Mouse (Mus musculus) right cerebral cortex, adult 18-20 months (tissue): Measurements from ENCODE around the gene Irf8.

Source experiments
- DNase-seq: peaks from one replicate; pipeline ENCODE4 v3.0.0; 2022; ENCODE audit warnings: mixed read lengths

Irf8 gene

DNA sequence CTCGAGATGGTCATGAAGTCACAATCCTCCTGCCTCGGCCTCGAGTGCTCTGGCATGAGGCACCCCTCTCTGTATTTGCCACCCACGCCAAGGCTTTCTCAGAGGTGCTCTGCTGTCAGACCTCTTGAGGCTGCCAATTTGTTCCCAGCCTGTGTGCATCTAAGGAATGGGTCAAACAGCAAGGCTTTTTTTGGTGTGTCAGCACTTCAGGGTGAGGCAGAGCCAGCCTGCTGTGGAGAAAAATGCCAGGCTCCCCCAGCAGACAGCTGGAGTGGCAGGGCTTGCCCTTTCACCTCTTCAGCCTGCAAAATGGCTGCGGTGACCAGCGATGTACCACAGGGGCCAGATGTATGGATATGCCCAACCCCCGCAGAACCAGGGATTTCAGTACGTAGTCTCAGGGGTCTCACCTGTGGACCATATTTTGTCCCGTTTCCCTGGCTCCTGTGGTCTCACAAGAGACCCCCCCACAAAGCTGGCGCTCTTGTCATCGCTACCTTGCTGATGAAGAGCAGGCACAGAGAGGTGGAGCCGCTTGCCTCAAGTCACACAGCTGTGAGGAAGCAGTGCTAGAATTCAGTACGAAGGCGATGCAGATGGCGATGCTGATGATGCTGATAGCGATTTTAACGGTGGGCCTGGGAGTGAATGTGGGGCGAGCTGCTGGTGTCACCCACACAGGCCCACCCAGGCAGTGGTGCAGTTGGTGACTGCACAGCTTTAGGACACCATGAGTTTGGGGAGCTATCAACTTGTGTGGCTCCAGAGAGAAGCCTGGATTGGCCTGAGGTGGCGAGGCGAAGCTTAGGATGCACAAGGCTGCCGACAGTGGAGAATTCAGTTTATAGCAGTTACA lies 15.3 kb downstream of the Irf8 start:
- no peak for DNase-seq

DNA sequence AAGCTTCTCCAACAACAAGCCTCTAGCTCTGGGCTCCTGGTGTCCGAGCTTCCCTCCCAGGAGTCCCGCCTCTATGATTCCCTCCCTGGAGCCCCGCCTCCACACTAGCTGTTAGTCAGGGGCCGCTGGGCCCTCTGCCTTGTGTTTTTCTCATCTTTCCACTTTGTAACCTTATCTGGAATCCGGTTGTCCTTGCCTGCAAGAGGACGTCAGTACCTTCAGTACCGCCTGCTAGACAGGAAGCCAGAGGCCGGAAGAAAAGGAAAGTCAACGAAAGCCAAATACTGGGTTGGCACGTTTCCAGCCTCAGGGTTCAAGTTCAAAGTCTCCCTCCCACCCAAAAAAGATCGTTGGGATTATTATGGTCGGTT lies 15.9 kb downstream of the Irf8 start:
- no peak for DNase-seq

DNA sequence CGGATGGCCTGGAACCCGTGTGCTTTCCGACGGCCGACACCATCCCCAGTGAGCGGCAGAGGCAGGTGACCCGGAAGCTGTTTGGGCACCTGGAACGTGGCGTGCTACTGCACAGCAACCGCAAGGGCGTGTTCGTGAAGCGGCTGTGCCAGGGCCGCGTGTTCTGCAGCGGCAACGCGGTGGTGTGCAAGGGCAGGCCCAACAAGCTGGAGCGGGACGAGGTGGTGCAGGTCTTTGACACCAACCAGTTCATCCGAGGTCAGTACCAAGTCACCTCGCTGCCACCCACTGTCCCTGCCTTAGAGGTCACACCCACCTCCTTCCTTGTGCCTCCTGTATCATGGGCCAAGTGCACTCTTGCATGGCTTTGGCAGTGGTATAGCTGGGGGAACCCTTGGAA lies 17.3 kb downstream of the Irf8 start:
- no peak for DNase-seq

DNA sequence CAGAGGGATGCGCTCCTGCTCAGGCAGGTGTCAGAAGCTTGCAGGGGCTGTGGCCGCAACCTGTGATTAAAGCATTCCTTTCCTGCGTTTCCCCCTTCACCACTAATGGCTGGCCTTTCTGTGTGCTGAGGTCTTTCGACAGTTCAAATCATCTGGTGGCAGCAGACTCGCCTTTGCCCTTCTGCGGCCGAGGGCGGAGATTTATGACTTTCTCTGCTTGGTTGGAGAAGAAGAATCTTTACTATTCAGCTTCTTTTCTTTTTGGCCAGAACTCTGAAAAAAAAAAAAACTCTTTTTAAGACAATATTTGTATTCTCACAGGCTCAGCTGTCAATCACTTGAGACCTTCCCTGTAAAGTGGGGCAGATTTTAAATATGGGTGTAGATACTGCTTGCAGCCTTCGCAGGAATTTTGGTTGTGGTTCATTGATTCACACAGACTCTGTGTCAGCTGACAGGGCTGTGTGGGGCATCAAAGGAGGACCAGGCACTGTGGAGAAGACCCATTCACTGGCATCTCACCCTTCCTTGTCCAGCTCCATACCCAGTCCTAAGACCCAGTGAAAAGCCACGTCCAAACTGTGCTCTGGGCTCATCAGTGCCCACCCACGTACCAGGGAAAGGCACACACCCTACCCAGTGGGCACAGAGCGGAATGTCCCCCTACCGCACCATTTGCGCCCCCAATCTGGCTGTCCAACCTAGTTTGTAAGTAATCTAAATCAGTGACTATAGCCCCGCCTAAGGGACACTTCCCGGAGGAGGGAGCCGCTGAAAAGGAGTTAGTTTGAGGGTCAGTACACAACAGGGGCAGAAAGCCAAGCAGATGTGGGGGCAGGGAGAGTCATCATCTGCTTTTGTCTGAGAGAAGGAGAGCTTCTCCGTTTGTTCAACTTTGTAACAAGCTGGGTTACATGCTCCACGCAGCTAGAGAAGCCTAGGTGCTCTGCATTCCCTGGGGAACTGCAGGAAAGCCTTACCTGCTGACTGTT lies 19.4 kb downstream of the Irf8 start:
- no peak for DNase-seq

DNA sequence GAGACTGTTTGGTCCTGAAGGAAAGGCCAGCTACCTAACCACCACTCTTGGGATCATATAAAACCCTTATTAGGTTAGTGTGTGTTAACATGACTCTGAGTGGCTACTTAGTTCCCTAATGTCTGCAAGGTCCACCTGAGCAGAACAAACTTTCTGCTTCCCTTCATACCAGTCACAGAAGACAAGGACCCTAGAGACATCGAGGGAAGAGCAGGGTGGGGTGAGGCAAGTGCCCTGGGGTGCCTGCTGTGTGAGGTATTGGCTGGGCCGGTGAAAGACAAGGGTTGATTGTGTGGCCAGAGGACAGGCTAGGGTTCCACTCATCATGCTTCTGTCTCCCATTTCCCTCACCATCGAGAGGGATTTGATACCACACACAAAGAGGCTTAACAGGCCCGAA lies 21.8 kb downstream of the Irf8 start:
- no peak for DNase-seq

DNA sequence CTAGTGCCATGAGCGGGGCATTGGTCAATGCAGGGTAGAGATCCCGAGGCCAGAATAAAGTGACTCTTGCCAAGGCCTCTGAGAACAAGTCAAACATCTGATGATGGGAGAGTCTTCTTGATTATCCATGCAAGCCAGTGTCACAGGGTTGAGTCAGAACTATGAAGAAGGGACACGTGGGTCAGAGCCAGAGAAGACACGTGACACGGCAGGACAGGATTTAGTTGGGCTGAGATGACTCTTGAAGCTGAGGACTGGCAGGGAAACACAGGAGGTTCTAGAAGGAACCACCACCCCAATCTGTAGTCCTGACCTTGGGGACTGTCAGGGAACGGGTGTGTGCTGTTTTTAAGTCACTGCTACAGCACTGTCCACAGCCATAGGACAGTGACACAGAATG lies 23.7 kb downstream of the Irf8 start:
- no peak for DNase-seq

DNA sequence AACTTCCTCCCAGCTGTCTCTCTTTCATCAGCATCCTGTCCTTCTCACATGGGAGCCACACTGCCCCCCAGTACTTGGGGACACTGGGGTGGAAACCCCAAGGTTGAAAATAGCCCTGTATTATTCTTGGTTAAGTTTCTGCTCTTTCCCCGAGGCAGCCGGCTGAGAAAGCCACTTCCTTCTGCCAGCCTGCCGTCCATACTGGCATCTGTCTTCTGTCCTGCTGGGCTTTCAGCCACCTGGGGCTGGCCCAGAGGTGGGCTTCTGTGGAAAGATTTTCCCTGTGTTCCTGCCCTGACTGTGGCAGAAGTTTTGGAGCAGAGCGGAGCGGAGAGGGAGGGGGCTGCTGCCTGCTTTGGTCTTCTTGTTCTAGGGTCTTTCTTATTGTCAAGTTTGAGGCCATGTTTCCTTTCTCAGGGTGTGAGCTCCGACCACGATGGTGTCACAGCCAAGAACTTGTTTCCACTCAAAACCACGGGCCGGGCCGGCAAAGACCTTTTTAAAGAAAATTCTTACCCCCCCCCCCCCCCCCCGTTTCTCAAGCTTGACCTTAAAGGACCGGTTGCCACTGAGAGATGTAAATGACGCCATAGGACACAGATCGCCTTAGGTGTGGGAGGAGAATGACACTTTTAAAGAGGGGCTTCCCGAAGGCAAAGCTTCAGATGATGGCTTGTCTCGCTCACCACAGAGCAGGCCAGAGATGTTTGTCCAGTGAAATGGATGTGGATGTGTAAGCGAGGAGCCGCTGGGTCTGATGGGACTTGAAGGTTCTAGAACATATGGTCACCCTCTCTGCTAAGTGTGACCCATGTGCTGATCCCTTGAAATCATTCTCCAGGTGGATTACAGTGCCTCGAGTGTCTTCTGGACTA lies 24.4 kb downstream of the Irf8 start:
- DNase-seq: no peak

DNA sequence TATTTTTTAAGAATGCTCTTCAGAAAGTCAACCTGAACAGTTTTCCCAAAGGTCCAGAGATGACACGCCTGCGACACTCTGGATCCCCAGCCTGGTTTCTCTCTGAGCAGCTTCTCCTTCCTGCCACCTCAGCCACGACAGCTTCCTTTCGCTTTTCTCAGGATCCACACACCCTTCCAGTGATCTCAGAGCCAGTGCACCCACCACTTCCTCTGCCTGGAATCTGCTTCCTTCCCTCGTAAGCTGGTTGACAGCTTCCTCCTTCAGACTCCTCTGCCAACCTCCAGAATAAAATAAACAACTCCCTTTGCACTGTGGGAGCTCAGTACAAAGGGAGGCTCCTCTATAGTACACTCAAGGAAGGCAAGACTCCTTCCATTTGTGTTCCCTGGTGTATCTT lies 27.1 kb downstream of the Irf8 start:
- peak; percentile 31 for DNase-seq

DNA sequence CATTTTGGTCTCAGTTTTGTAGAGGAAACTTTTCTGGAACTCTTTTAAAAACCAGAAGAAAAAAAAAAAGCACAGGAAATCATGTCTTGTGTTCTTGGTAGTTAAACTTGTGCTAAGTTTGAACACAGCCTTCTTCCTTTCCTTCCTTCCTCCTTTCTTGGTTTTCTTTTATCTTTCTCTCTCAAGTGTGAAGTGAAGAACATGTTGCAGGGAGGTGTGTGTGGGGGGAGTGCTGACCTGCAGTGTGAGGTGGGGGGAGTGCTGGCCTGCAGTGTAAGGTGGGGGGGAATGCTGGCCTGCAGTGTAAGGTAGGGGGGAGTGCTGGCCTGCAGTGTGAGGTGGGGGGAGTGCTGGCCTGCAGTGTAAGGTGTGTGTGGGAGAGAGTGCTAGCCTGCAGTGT lies 28.5 kb downstream of the Irf8 start:
- no peak for DNase-seq

DNA sequence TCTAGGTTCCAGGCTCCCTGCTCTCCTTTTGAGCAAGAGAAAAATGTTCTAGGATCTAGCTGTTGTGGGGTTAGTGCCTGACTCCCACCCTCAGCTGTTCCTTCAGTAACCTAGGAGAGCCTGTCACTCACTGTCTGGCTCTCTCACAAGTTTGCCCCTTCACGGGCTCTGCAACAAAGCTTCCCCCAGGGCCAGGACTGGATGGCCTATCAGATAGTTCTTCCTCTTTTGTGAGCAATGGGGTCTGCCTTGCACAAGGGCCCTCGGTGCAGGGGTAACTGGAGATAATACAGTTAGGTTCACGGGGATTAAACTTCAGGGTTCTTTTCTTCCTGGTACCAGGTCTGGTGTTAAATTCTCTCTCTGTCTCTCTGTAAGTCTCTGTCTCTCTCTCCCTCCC lies 30.5 kb downstream of the Irf8 start:
- DNase-seq: no peak

DNA sequence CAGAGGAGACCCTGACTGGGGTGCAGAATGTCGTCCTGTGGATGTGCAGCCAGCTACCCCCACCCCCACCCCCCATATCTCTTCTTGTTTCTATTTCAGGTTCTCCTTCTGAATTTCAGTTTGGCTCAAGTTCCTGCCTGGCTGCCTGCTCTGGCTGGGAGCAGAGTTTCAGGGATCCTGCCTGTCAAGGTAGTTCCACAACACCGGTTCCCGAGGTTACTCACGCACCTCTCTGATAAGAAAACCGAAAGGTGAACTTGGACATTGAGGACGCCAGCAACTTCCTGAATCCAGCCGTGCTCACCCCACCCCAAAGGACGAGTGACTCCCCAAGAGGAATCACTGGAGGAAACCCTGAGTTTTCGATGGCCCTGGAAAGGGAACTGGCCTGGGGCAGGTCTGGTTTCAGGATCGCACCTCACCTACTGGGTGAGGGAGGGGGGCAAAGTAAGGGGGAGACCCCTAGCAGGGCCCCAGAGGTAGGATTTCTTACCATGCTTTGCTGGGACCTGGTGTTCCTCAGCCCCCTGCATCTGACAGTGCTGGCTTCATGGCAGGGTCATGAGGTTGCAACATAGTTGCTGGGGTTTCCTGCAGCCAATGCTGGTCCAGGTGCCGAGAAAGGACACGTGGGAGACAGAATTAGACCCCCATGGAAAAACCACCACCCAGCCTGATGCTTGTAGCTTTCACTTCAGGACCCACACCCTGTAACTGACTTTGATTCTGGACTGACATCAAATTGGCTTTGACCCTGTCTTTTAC lies 32.5 kb downstream of the Irf8 start:
- no peak for DNase-seq

DNA sequence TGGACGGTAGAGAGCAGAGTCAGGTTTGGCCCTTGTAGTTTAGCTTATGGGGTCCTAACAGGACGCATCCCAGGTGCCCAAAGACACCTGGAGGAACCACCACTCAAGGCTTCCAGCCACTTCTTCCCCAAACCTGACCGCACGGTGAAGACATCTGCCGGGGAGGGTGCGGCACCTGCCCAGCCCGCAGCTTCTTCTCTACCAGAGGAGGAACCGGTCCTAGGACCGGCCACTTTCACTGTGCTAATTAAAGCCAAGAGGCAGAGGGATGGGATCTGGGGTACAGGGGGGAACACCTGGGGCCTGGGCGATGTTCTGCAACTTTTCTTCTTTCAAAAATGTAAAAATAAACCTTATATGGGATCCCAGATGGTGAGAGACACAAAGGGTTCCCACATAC lies 41.0 kb downstream of the Irf8 start:
- DNase-seq: no peak

DNA sequence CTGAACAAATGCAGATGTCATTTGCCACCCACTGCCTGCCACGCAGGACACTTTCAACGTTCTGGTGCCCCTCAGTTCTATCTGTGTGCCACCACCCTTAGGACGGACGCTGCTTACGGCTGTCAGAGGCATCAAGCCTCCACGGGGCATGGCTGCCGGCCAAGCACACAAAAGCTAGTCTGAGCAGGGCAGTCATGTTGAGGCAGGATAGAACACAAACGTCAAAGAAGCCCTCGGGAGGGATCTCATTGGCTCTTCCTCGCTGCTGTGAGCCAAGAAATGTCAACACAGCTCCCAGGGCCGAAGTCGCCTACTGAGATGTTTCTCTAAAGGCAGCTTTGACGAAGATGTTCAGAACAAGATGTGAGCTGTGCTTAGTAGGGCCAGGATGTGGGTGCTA lies 41.6 kb downstream of the Irf8 start:
- DNase-seq: no peak

DNA sequence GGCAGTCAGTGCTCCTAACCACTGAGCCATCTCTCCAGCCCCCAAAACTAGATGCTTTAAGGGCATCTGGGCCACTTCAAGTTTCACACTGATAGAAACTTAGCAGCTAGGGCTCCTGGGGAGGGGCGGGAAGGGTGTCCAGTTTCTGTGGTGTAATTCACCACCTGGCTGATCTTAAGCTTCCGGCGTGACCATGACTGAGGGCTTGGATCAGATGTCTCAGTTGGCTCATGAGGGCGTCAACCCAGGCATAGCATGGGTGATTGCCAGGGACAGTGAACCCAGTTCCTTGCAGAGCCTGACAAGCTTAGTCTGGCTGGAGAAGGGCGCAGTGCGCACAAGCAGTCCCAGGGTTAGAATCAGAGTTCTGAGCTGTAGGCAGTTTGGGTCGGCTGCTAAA lies 42.9 kb downstream of the Irf8 start:
- no peak for DNase-seq

DNA sequence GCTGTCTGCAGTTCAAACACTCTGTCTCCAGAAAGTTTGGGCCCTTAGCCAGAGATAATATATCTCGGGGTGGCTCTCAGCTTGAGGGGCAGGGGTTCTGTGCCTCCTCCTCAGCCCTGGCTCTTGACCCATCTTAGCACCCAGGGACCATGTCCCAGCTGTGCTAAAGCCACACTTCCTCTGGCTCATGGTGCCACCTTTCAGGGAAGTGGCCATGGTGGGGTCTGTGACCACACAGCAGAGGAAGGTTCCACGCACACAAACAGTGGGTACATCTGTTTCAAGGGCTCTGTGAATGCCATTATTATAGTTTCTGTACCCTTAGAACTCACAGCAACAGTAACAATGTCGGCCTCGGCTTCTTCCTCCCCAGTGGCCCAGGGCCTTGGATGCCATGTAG lies 47.6 kb downstream of the Irf8 start:
- DNase-seq: no peak

DNA sequence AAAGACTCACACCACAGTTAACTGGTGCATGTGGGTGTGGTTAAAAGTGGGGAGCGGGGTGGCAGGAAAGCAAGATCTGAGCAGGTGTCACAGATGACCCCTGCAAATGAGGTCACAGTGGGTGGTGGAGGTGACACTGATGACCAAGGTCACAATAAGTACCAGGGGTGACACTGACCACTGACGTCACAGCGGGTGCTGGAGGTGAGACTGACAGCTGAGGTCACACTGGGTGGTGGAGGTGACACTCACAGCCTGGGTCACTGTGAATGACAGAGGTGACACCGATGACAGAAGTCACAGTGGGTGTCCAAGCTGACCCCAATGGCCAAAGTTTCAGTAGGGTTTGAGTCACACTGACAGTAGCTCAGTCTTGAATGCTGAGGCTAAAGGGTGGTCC lies 50.6 kb downstream of the Irf8 start:
- no peak for DNase-seq

DNA sequence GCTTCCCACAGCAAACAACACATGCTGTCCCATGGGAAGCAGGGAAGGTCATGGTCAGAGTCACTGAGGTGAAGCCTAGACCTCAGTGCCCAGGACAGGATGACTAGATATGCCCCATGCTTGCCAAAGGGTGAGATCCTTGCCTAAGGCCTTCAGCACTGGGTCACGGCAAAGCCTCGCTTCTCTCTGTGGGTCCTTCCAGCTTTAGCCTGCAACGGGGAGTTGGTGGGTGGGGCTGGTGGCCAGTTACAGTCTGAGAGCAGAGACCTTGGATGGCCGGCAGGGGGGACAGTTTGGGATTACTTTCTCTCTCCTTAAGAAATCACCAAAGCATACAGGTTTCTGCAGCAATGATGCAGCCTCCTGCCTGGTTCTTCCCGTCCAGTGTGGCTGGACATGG lies 51.5 kb downstream of the Irf8 start:
- no peak for DNase-seq

DNA sequence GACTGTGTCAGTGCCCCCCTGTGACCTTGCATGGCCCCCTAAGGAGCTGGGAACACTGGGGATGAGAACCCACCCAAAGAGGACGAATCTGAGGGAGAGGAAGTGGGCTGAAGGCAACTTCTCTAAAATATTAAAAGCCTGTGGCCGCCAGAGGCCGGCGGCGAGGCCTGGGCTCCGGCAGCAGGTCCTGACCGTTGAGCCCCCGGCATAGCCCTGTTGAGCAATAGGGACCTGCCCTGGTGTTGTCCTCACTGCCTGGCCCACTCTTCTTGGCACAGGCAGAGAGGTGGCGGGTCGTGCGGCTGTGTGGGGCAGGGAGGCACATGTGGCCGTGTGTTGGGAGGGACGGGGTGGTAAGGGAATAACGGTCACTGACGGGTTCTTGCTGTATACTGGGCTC lies 56.6 kb downstream of the Irf8 start:
- DNase-seq: no peak

DNA sequence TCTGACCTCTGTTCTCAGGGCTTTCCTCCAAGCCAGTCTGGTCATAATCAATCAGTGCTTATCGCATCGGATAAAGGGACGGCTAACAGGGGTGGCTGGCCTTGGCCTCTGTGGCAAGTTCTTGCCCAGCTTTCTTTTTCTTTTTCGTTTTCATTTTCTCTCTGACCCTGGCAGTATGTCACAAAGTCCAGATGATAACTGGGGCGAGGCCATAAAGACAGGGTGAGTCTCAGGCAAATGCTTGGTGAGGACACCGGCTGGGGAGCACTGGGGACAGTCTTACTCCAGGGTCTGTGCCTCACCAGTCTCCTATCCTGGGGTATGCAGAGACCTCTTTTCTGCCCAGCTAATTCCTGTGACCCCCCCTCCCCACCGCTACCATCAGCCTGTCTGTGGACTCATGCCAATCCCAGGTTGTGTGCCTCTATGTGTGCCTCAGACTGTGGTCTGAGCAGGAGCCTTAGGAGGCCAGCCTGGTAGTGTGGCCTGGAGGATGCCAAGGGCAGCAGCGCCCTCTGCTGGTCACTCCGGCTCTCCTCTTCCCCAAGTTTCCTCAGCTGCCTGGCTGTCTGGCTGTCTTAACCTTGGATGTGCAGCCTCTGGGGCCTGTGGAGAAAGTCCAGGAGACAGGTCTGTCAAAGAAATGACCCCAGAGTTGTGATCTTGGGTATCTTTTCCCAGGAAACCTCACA lies 59.9 kb downstream of the Irf8 start:
- peak; percentile 66 for DNase-seq

DNA sequence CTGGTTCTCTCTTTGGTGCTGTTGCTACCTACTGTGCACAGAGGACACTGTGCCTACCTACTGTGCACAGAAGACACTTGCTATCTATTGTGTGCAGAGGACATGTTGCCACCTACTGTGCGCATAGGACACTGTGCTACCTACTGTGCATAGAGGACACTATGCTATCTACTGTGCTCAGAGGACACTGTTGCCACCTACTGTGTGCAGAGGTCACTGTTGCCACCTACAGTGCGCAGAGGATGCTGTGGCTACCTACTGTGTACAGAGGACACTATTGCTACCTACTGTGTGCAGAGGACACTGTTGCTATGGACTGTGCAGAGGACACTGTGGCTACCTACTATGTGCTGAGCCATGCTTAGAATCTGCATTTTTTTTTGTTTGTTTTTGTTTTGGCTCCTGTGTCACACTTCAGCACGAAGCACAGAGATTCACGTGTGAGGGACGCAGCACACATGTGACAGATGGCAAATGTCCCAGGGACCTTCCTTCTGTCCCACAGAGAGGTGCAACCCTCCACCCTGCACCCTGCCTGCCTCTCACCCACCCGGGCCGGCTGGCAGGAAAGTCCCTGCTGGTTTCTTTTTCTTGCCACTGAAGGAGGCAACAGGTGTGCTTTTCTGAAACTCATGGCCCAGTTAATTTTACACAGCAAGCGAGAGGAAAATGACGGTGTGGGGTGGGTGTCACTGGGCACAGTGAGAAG lies 61.0 kb downstream of the Irf8 start:
- no peak for DNase-seq

DNA sequence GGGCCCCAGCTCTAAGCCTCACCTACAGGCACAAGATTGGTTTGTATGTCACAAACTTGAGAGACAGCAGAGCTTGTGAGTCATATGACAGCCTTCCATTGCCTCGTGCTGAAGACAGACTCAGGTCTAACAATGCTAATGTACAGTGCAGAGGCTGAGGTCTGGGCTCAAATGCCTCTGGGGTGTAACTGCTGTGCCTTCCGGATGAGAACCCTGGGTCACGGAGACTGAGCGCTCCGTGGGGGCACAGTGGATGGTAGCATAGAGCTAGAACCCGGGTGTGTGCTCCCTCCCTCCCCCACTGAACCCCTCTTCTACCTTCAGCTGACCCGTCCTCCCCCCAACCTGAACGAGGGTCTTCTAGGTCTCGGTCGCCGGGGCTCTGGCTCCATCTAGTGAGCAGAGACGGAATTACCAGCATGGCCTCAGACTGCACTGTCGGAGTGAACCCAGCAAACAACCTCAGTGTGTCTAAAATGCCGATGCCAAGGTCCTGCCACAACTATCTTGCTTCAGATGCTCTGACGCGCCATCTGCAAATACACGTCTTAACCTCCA lies 64.2 kb downstream of the Irf8 start:
- peak; percentile 18 for DNase-seq
